Mouse (Mus musculus) hindbrain, postnatal 0 days (tissue): ENCODE measurements at regions not wholly inside any gene's neighbourhood (a gene's known extent, or its start where the extent isn't known, plus 50 kb on each side); places are given as distances from the start of the nearest gene placed in this dataset.

Source experiments
- ATAC-seq: fragments of 200-750 bp; cut with Nextera tagmentation; 2 replicates; pipeline ENCODE4 v1.8.0; 2017; ENCODE audit warnings: mild to moderate bottlenecking, moderate TSS enrichment, moderate library complexity
- DNase-seq: peaks from one replicate; pipeline ENCODE4 v3.0.0-alpha.2; 2015; ENCODE audit warnings: low spot score
- H3K27ac ChIP-seq: fragments of 300-500 bp; sonication (generic); 2 replicates; pipeline ENCODE4 v1.5.1; 2014; ENCODE audit warnings: mild to moderate bottlenecking
- H3K27me3 ChIP-seq: fragments of 300-500 bp; sonication (generic); 2 replicates; pipeline ENCODE4 v1.6.1; 2014; ENCODE audit warnings: low read length, mixed read lengths; ENCODE audit not compliant: insufficient read depth
- H3K36me3 ChIP-seq: fragments of 300-500 bp; sonication (generic); 2 replicates; pipeline ENCODE4 v1.6.1; 2014; ENCODE audit warnings: low read length, mixed read lengths; ENCODE audit not compliant: insufficient read depth
- H3K4me1 ChIP-seq: fragments of 300-500 bp; sonication (generic); 2 replicates; pipeline ENCODE4 v1.6.1; 2014; ENCODE audit warnings: antibody characterized with exemption, low read length, mixed read lengths; ENCODE audit not compliant: insufficient read depth
- H3K4me2 ChIP-seq: fragments of 300-500 bp; sonication (generic); 2 replicates; pipeline ENCODE4 v1.6.1; 2014; ENCODE audit warnings: low read depth, mild to moderate bottlenecking, low read length, moderate library complexity, mixed read lengths
- H3K4me3 ChIP-seq: fragments of 300-500 bp; sonication (generic); 2 replicates; pipeline ENCODE4 v1.5.1; 2014; ENCODE audit warnings: low read length
- H3K9ac ChIP-seq: fragments of 300-500 bp; sonication (generic); replicated peaks from 2 replicates; pipeline ENCODE4 v1.6.1; 2014; ENCODE audit warnings: mild to moderate bottlenecking, low read length, moderate library complexity, mixed read lengths
- H3K9me3 ChIP-seq: fragments of 300-500 bp; sonication (generic); 2 replicates; pipeline ENCODE4 v1.6.1; 2016; ENCODE audit warnings: low read length, mixed read lengths
- CTCF ChIP-seq: IDR thresholded peaks from 2 replicates; pipeline ENCODE4 v1.5.1; 2016; ENCODE audit warnings: antibody characterized with exemption, control low read depth, low read depth
- WGBS: fragments of 180-500 bp; shearing (Covaris S2); extraction: QIAGEN DNeasy Blood & Tissue Kit; methylation state at CpG from one replicate; pipeline ENCODE4 v1.1.7; 2014; 5-methylcytosine and 5-hydroxymethylcytosine counted together

DNA sequence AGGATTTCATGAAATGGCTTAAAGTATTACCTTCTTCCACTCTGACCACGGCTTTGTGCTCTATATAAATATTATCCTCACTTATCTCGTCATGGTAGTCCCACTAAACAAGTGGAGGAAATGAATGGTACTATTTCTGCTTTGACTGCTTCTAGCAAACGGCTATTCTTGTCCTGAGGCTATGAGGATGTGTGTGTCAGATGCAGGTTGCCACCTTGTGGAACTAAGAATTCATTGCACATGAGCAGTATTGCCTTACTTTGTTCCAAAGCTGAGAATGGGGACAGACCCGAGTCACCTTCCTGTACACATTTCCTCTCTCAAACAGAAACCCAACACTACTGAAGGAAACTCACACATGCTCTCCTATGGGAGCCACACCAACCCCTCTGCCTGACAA, 66.5 kb upstream of the Megf9 start:
- Histone ChIP-seq H3K4me3 (no peak overlapping the region), H3K36me3 (no peaks in the 10 kb centered on the region), H3K4me2 (no peak overlapping the region), H3K27ac (no peak overlapping the region), H3K4me1 (no peaks in the 10 kb centered on the region), H3K9me3 (no peaks in the 10 kb centered on the region), H3K9ac (no peak overlapping the region), H3K27me3 (no peaks in the 10 kb centered on the region)
- 11% methylated on average over 4 of the region's 4 CpGs for whole genome bisulfite sequencing
- DNase-seq (peak; percentile 82), ATAC-seq (peak; percentile 76)
- peak; percentile 90 for TF ChIP-seq CTCF
